Mouse (Mus musculus) kidney, postnatal 25 days (tissue): ENCODE measurements at regions not wholly inside any gene's neighbourhood (a gene's known extent, or its start where the extent isn't known, plus 50 kb on each side); places are given as distances from the start of the nearest gene placed in this dataset.
"Not testable (repeated sequence)": the region's sequence is repeated elsewhere in the genome, so short reads cannot be mapped to it uniquely, and the experiment has no call there.

Experiments used
- DNase-seq, 2 experiments: peaks; one replicate each; pipeline ENCODE4 v3.0.0; 2021; ENCODE audit warnings: mixed read lengths in 2 of 2

GRCm38 (mm10) chr1:47646681-47647080 lies 754.0 kb upstream of the Slc39a10 start:
- no peak for DNase-seq

DNA sequence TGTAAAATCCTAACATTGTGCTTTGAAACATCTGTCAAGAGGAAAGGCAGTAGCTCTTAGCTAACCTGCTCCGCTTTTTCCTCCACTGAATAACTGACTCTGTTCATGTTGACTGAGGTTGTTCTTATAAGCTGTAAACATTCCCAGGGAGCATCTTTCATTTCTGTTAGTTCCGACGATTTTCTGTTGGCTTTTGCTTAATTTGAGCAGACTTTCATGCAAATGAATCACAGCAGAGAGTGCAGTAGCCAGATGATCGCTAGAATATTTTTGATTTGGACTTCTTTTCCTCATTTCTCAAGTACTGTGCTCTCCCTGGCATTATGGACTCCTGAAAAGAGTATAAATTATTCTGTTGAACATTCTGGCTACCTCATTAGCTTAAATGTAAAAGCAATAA lies 713.9 kb upstream of the Slc39a10 start:
- DNase-seq: no peak

DNA sequence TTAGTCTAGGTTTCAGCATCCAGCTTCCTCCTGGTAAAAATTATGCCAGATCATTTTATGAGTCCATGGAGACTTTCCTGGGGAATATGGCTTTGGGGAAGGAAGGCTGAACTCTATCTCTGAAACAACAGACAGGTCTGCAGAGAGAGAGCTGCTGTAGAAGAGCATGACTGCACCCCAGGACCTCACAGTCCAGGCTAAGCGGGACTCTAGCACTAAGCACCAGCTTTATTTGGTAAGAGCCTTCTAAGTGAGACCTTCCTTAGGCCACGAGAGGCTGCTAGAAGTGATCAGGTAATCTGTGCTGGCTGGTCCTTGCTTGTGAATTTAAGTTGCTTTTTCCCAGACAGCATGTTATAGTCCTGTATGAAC lies 711.3 kb upstream of the Slc39a10 start:
- no peak for DNase-seq

- DNase-seq: no peak
These were observed 710.8 kb upstream of the Slc39a10 start for GRCm38 (mm10) chr1:47603294-47603988.

DNA sequence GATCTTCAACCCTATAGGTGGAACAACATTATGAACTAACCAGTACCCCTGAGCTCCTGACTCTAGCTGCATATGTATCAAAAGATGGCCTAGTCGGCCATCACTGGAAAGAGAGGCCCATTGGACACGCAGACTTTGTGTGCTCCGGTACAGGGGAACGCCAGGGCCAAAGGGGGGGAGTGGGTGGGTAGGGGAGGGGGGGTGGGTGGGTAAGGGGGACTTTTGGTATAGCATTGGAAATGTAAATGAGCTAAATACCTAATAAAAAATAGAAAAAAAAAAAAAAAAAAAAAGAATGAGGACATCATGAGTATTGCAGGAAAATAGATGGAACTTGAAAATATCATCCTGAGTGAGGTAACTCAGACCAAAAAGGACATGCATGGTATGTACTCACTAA lies 701.0 kb upstream of the Slc39a10 start:
- DNase-seq: not testable (repeated sequence)

- no peak for DNase-seq
These were observed 653.0 kb upstream of the Slc39a10 start for GRCm38 (mm10) chr1:47545606-47546005.

- no peak for DNase-seq
These were observed 618.8 kb upstream of the Slc39a10 start for GRCm38 (mm10) chr1:47511426-47511825.

GRCm38 (mm10) chr1:47507801-47508200 lies 615.1 kb upstream of the Slc39a10 start:
- DNase-seq: no peak

DNA sequence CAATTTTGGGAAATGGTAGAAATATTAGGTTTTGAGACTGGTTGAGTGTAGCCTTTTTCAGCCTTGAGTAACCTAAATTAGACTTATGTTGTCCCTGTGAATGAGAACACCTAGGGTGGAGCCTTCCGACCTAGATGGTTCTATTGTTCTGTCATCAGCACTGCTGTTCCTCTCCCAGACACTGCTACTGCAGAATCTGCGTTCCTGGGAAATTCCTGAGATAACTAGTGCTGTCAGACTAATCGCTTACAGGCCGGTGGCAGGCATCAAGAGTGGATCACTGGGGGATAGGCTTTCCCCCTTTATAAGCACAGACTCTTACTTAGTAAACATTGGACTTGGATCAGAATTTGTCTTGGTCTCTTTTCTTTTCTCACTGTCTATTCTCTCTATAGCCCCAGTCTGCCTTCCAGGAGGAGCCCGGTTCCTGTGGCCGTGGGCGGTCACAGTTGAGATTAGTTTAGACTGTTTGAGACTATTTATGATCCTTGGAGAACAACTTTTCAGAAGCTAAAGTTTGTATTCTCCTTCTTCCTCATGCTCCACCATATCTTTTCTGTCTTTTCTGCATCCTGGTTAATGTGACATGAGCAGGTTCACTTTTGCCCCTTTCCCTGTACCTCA lies 596.0 kb upstream of the Slc39a10 start:
- DNase-seq: no peak

DNA sequence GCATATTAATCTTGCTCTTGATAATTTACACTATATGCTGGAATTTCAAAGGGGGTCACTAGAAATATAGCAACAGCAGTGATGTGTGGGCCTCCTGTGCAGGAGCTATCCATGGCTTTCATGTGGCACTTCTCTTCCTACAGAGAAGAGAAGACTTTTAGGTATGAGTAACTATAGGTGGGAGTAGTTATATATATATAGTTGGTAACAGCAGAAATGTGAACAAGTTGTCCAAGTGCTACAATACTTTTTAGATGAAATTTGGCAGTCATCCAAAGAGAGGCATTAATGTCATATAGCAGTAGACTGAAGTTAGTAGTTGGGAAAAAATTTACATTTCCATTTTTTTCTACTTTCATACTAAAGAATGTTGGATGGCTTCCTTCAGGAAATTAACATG lies 593.4 kb upstream of the Slc39a10 start:
- DNase-seq: no peak

GRCm38 (mm10) chr1:47479059-47479458 lies 586.4 kb upstream of the Slc39a10 start:
- no peak for DNase-seq

GRCm38 (mm10) chr1:47466573-47467253 lies 574.1 kb upstream of the Slc39a10 start:
- DNase-seq: no peak

DNA sequence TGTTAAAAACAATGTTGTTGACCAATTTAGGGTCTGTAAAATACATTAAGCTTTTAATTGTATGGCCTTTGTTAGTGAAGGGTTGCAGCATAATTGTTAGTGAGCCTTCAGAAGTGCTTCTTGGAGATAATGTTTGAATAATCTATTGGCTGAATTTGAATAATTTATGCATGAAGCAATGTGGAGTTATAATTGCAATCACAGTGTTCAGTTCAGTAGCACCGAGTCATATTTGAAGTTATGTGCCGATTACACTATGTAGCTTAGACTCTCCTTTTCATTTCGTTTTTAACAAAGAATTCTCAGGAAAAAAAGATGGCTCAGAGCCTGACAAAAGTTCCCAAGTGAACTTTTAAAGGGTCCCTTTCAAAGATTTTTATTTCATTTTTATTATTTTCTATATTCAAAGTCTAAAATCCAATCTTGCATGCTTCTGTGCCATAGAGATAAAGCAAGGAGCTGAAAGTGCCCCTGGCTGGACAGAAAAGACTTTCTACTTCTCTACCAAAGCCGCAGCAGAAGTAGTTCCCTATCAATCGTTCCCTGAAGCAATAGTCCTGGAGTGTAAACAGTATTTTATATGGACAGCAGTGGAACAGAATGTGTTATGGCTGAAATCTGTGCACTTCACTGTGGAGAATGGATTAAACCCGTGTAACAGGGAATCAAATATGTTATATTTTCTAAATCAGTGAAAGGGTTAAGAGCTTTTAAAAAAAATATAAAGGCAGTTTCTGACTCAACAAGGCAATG lies 556.3 kb upstream of the Slc39a10 start:
- no peak for DNase-seq

DNA sequence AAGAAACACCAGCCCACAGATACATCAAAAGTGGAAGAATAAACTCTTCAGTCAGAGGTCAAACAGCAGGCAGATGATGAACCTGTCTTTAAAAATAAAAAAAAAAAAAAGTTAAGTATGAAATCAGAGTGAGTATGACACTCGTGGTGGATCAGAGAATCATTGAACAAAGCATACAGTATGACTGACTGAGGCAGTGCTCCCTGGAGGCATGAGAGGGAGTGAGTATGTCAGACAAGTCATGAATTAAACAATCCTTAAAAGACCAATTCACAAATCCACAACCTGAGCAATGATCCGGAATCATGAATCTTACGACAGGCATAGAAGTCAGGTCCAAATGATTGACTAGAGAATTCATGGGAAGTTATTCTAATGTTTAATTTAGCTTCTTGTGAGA lies 555.4 kb upstream of the Slc39a10 start:
- no peak for DNase-seq

GRCm38 (mm10) chr1:47446021-47446420 lies 553.4 kb upstream of the Slc39a10 start:
- no peak for DNase-seq

DNA sequence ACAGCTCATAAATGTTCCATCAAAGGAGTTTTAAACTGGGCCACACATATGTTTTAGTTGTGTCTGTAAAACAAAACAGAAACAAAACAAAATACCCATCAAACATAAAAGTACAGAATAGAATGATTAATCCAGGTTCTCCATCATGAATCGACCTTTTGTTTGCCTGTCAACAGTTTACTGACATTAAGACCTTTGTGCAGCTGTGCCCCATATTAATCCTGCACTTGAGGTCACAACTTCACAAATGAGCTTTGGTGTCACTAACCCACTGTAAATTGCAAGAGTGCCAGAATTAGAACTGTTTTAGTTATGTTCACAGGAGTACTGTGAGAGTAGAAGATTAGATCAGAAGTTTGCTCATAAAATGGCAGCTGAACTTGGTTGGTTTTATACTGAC lies 540.2 kb upstream of the Slc39a10 start:
- no peak for DNase-seq

DNA sequence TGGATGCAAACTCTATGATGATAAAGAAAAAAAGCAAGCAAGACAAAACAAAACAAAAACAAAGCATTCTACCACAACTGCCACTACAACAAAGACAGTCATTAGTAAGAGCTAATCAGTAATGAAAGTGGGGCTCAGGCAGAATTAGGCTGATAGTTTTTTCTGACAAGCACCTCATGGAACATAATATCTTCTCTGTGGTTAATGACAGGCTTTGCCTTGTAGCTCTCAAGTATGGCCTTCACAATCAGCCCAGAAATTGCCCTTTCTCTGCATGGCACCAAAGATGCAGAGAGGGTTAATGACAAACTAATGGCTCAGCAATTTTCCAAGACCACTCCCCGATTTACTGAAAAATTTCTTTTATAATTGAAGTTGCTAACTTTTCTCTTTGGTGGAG lies 512.5 kb upstream of the Slc39a10 start:
- DNase-seq: no peak

GRCm38 (mm10) chr1:47386579-47386978 lies 493.9 kb upstream of the Slc39a10 start:
- no peak for DNase-seq

GRCm38 (mm10) chr1:47378795-47379194 lies 486.1 kb upstream of the Slc39a10 start:
- DNase-seq: no peak

- DNase-seq: no peak
These were observed 447.2 kb upstream of the Slc39a10 start for GRCm38 (mm10) chr1:47339718-47340439.

- no peak for DNase-seq
These were observed 418.0 kb upstream of the Slc39a10 start for GRCm38 (mm10) chr1:47310572-47311075.

- no peak for DNase-seq
These were observed 414.3 kb upstream of the Slc39a10 start for GRCm38 (mm10) chr1:47306961-47307360.

- no peak for DNase-seq
These were observed 406.7 kb upstream of the Slc39a10 start for GRCm38 (mm10) chr1:47299311-47299710.
